Mouse (Mus musculus) thymus, adult 2 months (tissue): ENCODE measurements around the gene Dnah6. TPM values are rescaled to one million over a fixed set of nuclear protein-coding genes. Genes with fewer than 3 reads are reported as not detected.

Source experiments
- DNase-seq: peaks from one replicate; pipeline ENCODE4 v3.0.0; 2021
- H3K27ac ChIP-seq: fragments of 200-500 bp; 2 replicates; pipeline ENCODE4 v1.5.1; 2012; ENCODE audit warnings: low read length, control low read depth; ENCODE audit not compliant: control insufficient read depth, insufficient read depth
- H3K27me3 ChIP-seq: fragments of 200-500 bp; 2 replicates; pipeline ENCODE4 v1.6.1; 2012; ENCODE audit warnings: mild to moderate bottlenecking, low read length, moderate library complexity, mixed read lengths; ENCODE audit not compliant: control insufficient read depth, insufficient read depth
- H3K36me3 ChIP-seq: fragments of 200-500 bp; 2 replicates; pipeline ENCODE4 v1.6.1; 2012; ENCODE audit warnings: mild to moderate bottlenecking, low read length, moderate library complexity; ENCODE audit not compliant: control insufficient read depth, insufficient read depth
- H3K4me1 ChIP-seq: fragments of 200-500 bp; replicated peaks from 2 replicates; pipeline ENCODE4 v1.6.1; 2012; ENCODE audit warnings: low read length; ENCODE audit not compliant: control insufficient read depth, insufficient read depth
- H3K4me3 ChIP-seq: fragments of 200-500 bp; 2 replicates; pipeline ENCODE4 v1.5.1; 2012; ENCODE audit warnings: mild to moderate bottlenecking, low read length, control low read depth, moderate library complexity; ENCODE audit not compliant: control insufficient read depth, insufficient read depth
- CTCF ChIP-seq: fragments of 200-500 bp; IDR thresholded peaks from 2 replicates; pipeline ENCODE4 v1.5.1; 2012; ENCODE audit warnings: mild to moderate bottlenecking, control low read depth, low read length, moderate library complexity, borderline replicate concordance; ENCODE audit not compliant: control insufficient read depth, poor library complexity, insufficient read depth; ENCODE audit errors: extremely low read depth
- POLR2A ChIP-seq: fragments of 200-500 bp; IDR thresholded peaks from 2 replicates; pipeline ENCODE4 v1.6.1; 2012; ENCODE audit warnings: mild to moderate bottlenecking, low read length, control low read depth, moderate library complexity; ENCODE audit not compliant: control insufficient read depth, poor library complexity, insufficient read depth; ENCODE audit errors: extremely low read depth
- WGBS: fragments of 180-500 bp; shearing (Covaris S2); methylation state at CpG from one replicate; pipeline ENCODE4 v1.1.7; 2018; 5-methylcytosine and 5-hydroxymethylcytosine counted together
- polyA plus RNA-seq: library from polyadenylated mRNA; depleted of rRNA; stranded (reverse); fragments of >200 nt; gene quantifications from 2 replicates; pipeline ENCODE4 v1.2.3, GENCODE M21; 2012

Dnah6 gene
- polyA plus RNA-seq, 1 experiment: 0.11 TPM

GRCm38 (mm10) chr6:73059596-73060121, 161.8 kb downstream of the Dnah6 start:
- no peak overlapping the region for H3K4me3 ChIP-seq
- no peaks in the 10 kb centered on the region for H3K27me3 ChIP-seq
- H3K27ac ChIP-seq: no peak overlapping the region
- H3K4me1 ChIP-seq: no peaks in the 10 kb centered on the region
- no peak for DNase-seq
- WGBS: 81% methylated on average over 7 of the region's 7 CpGs
- TF ChIP-seq POLR2A (no peak), CTCF (no peak)
- no peaks in the 10 kb centered on the region for H3K36me3 ChIP-seq

DNA sequence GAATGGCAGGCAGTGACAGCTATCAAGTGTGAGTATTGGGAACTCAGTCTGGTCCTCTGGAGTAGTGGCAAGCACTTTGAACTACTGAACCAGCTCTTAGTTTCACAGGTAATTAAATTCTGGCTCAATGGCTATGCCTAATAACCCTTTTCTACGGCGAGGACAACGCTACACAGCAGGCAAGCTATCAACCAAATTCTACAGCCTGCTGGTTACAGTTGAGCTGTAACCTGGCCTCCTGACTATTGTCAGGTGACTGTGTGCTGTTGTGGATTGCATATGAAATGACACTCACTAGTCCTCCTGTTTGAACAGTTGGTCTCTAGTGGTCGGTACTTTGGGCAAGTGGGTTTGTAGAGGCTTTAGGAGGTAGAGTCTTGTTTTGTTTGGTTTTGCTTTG, 162.3 kb downstream of the Dnah6 start:
- Histone ChIP-seq H3K36me3 (no peaks in the 10 kb centered on the region), H3K27ac (no peak overlapping the region), H3K4me1 (no peaks in the 10 kb centered on the region), H3K27me3 (no peaks in the 10 kb centered on the region), H3K4me3 (no peak overlapping the region)
- 98% methylated on average over 4 of the region's 4 CpGs for WGBS
- DNase-seq: no peak
- TF ChIP-seq POLR2A (no peak), CTCF (no peak)

- H3K4me3 ChIP-seq: no peak overlapping the region
- WGBS: 97% methylated on average over 6 of the region's 6 CpGs
- H3K27me3 ChIP-seq: no peaks in the 10 kb centered on the region
- H3K4me1 ChIP-seq: no peaks in the 10 kb centered on the region
- TF ChIP-seq POLR2A (no peak), CTCF (no peak)
- H3K36me3 ChIP-seq: no peaks in the 10 kb centered on the region
- H3K27ac ChIP-seq: no peak overlapping the region
- DNase-seq: no peak
Measured at GRCm38 (mm10) chr6:73055347-73055746, 166.1 kb downstream of the Dnah6 start.

GRCm38 (mm10) chr6:73054807-73055206, 166.6 kb downstream of the Dnah6 start:
- TF ChIP-seq POLR2A: no peak
- no peak for TF ChIP-seq CTCF
- H3K27ac ChIP-seq: no peak overlapping the region
- H3K4me1 ChIP-seq: no peaks in the 10 kb centered on the region
- H3K27me3 ChIP-seq: no peaks in the 10 kb centered on the region
- H3K36me3 ChIP-seq: no peaks in the 10 kb centered on the region
- WGBS: 97% methylated on average over 6 of the region's 6 CpGs
- no peak overlapping the region for H3K4me3 ChIP-seq
- DNase-seq: no peak

DNA sequence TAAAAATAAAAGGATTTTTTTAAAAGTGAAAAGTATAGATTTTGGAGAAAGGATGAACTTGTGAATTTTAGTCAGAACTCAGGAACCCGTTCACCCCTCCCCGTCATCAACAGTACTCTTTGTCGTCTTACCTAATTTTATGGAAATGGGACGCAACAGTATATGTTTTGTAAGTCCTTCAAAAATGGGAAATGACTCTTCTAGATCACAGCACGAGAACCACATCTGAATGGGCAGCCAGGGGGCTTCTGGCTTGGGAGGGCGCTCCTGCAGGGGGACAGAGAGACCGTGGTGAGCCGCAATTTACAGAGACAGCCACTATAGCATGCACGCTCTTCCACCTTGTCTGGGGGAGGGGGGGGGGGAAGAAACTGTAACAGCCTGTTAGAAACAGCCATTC, 167.9 kb downstream of the Dnah6 start:
- WGBS: 91% methylated on average over 9 of the region's 9 CpGs
- Histone ChIP-seq H3K4me3 (no peak overlapping the region), H3K4me1 (no peaks in the 10 kb centered on the region), H3K36me3 (no peaks in the 10 kb centered on the region), H3K27me3 (no peaks in the 10 kb centered on the region), H3K27ac (no peak overlapping the region)
- TF ChIP-seq CTCF (no peak), POLR2A (no peak)
- DNase-seq: no peak

- Histone ChIP-seq H3K36me3 (no peaks in the 10 kb centered on the region), H3K4me3 (no peak overlapping the region), H3K27me3 (no peaks in the 10 kb centered on the region), H3K27ac (no peak overlapping the region), H3K4me1 (no peaks in the 10 kb centered on the region)
- TF ChIP-seq POLR2A (no peak), CTCF (no peak)
- DNase-seq: no peak
- 93% methylated on average over 7 of the region's 7 CpGs for WGBS
Measured at GRCm38 (mm10) chr6:73047259-73047658, 174.2 kb downstream of the Dnah6 start.

- Histone ChIP-seq H3K27ac (no peak overlapping the region), H3K4me3 (no peak overlapping the region), H3K4me1 (no peaks in the 10 kb centered on the region), H3K36me3 (no peaks in the 10 kb centered on the region), H3K27me3 (no peaks in the 10 kb centered on the region)
- DNase-seq: no peak
- TF ChIP-seq POLR2A (no peak), CTCF (no peak)
- 94% methylated on average over 3 of the region's 3 CpGs for WGBS
Measured at GRCm38 (mm10) chr6:73045944-73046343, 175.5 kb downstream of the Dnah6 start.
